Mouse (Mus musculus) common myeloid progenitor, adult 5-6 weeks (primary cell): ENCODE data around the gene Exoc6. TPM values are rescaled to one million over a fixed set of nuclear protein-coding genes. Genes with fewer than 3 reads are reported as not detected.
"Not testable (repeated sequence)": the region's sequence is repeated elsewhere in the genome, so short reads cannot be mapped to it uniquely, and the experiment has no call there.

Experiments
- ATAC-seq: replicated peaks from 2 replicates; pipeline ENCODE4 v1.8.0; 2016; ENCODE audit warnings: low read depth, mild to moderate bottlenecking, moderate TSS enrichment, inconsistent platforms; ENCODE audit not compliant: poor library complexity, severe bottlenecking
- total RNA-seq: library from RNA; stranded (forward); fragments of 200-1000, 187-1606 nt; gene quantifications from 2 replicates; pipeline ENCODE4 v1.2.3, GENCODE M21; 2017

Gene Exoc6
- total RNA-seq, 1 experiment from 2014 or later, result 108 TPM

DNA sequence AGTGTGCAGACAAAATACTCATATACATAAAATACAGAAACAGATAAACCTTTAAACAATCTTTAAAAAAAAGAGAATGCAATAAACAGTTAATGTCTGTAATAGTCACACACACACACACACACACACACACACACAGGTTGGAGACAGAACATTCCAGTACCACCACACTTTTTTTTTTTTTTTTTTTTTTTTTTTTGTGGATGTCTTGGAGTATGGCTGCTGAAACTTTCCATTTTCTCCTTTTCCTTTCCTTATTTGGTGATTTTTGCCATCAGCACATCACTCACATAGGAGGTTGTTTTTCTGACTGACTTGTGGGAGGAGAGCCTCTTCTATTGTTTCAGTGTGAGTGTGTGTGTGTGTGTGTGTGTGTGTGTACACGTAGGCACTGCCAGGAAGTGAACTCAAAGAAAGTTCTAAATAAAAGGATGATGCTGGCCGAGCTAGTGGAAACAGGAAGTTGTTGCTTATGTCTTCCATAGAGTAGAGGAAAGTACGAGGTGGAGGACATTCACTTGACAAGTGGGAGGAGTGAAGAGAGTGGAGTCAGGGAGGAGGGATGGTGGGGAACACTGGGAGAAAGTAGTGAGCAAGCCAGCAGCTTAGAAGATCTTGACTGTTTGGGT, 15.4 kb upstream of the Exoc6 start:
- peak; percentile 69 for ATAC-seq

DNA sequence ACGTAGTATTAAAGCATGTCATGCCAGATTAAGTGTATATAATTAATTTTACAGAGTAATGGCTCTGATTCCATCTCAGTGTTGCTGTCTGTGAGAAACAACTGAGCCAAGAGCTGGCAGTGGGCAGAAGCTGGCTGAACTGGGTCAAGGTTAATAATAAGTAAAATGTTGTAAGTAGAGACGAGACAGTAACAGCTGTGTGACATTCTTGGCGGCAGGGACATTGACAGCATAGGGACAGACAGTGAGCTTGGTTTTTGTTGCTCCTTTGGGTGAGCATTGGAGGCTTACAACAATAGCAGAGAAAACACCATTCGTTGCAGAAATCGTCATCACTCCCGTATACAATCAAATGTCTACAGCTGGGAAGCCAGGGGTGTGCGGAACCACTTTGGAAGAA, 13.8 kb upstream of the Exoc6 start:
- no peak for ATAC-seq

DNA sequence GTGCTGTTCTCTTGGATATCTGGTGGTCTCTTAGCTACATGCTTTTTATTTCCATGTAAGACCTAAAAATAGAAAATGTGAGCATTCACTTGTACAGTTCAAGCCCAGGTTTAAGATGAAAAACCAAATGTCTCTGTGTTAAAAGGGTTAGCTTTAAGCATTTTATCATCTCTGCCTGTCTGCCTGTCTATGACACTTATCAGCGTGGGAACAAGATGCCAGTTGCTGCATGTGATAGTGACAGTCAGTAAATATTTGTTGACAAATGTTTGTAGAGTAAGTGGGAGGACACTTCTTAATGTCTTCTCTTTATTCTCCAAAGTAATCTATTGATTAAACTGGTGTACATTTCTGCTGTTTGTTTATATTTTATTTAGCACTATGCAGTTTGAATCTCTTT, 12.5 kb upstream of the Exoc6 start:
- ATAC-seq, result no peak

DNA sequence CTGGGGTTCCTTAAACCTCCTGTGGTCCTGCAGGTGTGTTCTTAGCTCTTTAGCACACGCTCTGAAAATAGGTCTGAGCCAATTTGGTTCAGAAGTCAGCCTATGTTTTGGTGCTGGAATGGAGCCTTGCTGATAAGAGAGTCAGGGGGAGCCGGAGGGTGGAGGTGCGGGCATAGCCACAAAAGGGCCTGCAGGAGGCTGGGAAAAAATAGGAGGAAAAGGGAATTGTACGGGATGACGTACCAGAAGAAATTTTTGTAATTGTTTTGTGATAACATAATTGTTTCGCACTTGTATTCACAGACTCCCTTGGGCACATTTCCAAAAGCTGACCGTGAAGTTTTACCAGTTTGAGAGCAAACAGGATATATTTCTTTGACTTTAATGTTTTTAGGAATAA, 10.0 kb upstream of the Exoc6 start:
- ATAC-seq, result no peak

DNA sequence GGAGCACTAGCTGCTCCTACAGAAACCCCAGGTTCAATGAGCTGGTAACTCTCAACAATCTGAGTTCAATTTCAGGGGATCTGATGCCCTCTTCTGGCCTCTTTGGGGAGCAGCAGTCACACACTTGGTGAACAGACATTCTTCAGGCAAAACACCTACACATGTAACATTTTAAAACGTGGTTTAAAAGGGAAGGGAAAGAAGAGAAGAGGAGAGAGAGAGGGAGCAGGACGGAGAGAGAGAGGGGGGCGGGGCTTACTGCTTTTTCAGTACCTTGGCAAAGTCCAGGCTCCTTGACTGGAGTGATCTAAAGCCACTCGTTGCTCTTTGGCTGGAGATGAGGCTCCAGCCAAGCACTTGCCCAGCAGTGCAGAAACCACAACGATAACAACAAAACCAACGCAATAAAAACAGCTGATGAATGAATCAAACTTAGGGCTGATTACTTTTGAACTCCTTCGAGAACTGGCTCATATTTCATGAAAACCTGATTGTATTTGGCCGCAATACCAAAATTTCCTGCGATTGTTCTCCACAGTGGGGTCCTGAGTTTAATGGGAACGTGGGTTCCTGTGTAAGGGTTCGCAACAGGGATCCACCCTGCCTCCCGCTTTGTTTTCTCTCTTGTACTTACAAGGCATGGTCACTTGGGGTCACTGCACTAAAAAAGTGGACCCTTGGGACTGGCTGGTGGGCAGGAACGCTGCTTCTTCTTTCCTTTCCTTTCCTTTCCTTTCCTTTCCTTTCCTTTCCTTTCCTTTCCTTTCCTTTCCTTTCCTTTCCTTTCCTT, 6.5 kb upstream of the Exoc6 start:
- peak; percentile 81 for ATAC-seq

DNA sequence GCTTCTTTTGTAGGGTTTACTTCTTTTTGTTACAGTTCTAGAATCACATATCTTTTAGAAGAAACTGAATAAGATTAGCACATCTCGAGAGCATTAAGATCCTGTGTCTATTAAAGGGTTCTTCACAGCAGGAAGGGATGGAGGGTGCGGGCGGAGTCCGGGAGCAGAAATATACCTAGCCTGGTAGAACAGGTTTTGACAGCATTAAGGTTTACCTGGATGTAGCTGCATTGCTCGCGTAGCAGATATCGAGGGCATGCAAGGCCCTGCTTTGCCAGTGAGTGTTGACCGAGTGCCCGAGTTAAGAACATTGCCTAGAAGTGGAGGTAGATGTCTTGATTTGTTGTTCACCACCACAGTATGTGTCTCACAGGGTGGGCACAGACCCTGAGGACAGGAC, 5.7 kb upstream of the Exoc6 start:
- no peak for ATAC-seq

DNA sequence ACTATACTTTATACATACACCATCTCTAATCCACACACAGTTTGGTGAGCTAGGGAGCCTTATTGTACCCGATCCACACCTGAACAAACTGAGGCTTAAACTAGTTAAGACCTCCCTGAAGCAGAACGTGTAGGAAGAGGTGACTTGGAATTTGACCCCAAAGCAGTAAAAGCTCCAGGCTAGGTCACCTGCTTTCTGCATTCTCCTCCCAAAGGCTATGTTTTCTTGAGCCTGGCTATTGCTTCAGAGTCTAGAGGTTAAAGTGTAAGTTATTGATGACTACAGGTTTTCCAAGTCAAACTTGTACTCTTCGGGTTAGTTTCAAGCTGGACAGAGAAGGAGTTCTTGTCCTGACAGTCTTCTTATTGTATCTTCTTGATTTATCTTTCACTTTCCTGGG, 5.0 kb upstream of the Exoc6 start:
- ATAC-seq, result no peak

DNA sequence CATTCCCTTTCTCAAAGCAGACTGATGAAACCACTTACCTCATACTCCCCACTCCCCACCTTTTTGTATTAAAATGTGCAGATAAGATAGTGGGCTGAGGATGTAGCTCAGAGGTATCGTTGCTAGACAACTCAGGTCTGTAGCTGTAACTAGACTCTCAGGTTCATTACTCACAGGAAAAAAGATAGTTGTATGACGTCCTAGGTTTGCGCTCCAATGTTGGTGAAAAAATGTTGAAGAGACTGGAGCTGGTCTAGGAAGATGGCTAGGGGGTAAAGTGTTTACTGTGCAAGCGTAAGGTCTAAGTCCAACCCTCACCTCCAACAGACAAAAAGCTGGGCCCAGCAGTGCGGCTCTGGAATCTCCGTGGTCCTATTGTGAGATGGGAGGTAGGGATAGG, 4.5 kb upstream of the Exoc6 start:
- no peak for ATAC-seq

DNA sequence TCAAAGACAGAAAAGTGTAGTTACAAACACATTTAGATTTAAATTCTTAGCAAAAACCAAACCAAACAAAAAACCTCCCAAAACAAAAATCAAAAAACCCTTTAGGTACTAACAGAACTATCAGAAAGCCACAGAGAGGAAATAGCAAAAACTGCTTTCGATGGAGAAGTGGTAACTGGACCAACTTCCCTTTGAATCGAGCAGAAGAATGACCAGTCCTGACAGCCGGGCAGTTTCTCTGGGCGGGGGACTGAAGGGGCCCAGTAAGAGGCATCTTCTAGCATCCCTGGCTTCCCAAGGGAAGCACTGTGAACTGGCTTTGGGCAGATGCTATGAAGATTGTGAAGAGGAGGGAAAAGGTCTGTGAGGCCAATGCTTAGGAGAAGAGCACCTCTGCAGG, 3.4 kb upstream of the Exoc6 start:
- ATAC-seq, result no peak

DNA sequence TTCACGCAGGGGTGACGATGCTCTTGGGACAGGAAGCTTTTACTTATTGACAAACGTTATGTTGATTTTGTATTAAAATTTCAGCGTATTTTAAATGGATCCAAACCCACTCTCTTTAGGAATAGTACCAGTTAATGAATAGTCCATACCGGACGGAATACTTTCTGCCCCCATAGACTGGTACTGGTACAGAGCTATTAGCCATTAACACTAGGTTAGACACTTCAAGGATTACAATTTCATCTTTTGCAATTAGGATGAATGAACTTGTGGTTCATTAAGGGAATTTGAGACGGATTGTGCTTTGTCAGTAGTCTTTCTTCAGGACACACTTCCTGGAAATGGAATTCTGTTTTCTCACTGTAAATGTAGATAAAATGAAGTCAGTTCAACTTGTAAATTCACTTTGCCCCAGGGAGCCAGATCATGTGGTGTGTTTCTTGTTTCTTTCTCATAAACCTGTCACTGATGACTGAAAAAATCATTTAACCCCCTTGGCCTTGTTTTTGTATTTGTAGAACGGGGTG, 885 bp downstream of the Exoc6 start:
- no peak for ATAC-seq

DNA sequence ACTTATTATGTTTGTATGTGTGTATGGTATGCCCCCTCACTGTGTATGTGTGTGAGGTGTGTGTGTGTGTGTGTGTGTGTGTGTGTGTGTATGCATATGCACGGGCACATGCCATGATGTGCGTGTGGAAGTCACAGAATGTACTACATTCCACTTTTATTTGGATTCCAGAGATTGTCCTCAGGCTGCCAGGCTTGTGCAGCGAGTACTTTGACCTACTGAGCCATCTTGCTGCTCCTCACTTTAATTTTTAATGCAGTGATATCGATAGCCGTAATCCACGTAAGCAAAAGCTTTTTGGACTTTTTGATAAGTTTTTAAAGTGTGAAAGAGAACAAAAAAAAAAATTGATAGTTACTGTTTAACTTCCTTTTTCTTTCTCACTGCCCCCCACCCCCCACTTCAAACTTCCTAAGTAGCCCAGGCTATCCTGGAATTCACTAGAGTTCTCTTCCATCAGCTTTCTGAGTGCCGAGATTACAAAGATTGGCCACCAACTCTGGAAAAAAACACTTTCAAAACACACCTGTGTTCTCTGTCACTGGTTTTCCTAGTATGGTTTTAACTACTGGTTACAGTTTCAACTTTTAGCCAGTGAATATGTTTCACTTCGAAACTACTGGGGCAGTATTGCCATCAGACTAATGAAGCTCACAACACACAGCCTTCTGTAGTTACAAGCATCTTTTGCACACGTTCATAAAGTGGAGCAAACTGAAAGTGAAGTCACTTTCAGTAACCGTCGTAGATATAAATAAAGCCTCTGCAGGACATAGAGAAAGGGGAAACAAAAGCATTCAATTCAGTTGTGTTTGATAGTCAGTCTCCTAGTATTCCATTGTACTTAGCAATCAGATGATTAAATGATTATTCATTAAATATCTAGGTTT, 3.4 kb downstream of the Exoc6 start:
- peak; percentile 50 for ATAC-seq

DNA sequence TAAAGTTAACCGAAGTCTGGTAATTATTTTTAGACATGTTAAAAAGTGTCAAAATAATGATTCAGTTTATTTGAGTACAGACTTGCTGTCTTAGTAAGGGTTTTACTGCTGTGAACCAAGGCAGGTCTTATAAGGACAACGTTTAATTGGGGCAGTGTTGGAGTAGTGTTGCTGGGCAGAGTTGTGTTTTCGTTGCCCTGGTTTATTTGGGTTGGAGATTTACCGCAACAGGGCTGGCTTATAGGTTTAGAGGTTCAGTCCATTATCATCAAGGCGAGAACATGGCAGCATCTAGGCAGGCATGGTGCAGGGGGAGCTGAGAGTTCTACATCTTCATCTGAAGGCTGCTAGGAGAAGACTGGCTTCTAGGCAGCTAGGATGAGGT, 4.0 kb downstream of the Exoc6 start:
- not testable (repeated sequence) for ATAC-seq

DNA sequence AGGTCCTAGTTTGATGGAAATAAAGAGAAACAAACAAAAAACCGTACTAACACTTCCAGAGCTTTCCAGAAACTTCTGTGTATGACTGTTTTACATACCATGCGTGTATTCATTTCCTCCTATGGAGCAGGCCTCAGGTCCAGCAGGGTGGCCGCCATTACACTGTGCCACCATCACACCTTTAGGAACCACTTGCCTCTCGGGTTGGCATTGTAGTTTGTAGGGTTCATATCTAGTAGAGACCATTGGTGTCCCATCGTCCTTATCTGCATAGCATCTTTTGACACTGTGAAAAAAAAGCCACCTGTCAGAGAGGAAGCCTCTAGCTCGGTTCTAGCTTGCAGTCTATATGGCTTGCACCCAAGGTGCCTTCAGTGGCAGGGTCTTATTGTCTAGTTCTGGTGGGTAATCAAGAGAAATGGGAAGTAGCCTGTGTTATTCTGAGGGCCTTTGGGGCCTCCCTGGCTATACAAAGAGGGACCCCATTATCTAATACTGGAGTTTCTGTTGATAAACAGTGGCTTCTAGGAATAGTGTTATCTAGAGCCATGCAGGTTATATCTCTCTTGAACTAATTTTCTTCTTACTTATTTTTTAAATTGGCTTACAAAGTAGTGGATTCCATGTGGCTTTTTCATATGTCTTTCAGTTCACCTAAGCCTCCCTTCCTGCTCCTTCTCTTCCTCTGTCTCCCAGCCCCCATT, 5.8 kb downstream of the Exoc6 start:
- ATAC-seq, result 0 out of 2 replicates have a peak, but pooled peaks have one; percentile 15

DNA sequence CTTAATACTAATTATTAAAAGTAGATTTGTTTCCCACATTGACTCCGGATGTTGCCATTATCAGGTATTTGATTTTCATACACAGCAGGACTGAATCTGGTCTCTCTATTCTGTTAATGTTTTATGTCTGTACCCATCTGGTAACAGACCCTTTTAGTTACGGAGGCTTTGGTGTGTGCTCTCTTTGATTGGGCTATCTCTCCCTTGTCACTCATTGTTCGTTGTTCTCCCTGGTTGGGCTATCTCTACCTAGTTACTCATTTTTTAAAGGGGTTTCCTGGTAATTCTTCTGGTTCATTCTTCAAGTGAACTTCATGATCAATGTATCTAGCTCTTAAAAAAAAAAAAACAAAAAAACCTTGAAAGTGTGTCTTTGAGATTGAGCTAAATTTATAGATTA, 7.7 kb downstream of the Exoc6 start:
- no peak for ATAC-seq

DNA sequence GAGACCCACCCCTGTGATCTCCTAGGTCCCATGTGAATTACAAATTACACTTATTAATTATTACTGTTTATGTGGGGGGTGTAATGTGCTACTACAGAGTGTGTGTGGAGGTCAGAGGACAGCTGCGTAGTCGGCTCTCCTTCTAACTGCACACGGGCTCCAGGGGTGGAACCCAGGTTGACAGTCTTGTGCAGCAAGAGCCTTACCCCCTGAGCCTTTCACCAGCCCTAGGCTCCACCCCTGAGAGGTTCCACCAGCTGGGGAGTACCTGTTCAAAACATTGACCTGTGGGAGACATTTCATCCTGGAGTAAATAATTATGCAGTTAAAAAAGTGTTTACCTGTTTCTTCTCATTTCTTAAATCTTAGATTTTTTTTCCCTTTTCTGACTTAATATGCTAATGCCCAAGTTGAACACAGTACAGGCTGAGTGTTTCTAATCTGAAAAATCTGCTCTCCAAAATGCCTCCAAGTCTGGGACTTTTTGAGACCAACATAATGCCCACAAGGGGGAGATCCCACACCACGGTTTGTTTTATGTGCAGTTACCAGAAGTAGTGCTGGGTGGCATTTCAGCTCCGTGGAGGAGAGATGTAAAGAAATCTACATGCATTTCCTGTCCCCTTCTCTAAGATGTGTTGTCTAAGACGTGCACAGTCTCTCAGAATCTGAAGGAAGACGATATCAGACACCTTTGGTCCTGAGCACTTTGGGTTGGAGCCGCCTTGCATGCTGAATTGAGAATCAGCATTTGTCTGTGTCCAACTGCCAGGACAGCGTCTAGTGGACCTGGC, 9.3 kb downstream of the Exoc6 start:
- ATAC-seq, result peak; percentile 36

DNA sequence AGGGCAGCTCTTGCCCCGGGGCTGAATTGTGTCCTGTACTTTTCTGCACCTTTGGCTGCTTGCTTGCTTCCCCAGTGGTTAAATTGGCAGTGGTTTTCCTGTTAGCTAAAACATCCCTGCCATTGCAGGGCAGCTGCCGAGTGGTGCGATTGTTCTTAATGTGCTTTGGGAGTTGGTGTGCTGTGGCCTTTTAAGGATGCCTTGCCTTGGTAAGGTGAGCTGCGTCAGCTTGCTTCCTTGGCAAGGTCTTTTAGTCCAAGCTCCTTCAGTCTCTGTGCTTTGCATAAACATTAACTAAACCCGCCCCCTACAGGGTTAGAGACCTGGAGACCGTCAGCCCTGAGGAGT, 9.8 kb downstream of the Exoc6 start:
- ATAC-seq, result 0 out of 2 replicates have a peak, but pooled peaks have one; percentile 8

DNA sequence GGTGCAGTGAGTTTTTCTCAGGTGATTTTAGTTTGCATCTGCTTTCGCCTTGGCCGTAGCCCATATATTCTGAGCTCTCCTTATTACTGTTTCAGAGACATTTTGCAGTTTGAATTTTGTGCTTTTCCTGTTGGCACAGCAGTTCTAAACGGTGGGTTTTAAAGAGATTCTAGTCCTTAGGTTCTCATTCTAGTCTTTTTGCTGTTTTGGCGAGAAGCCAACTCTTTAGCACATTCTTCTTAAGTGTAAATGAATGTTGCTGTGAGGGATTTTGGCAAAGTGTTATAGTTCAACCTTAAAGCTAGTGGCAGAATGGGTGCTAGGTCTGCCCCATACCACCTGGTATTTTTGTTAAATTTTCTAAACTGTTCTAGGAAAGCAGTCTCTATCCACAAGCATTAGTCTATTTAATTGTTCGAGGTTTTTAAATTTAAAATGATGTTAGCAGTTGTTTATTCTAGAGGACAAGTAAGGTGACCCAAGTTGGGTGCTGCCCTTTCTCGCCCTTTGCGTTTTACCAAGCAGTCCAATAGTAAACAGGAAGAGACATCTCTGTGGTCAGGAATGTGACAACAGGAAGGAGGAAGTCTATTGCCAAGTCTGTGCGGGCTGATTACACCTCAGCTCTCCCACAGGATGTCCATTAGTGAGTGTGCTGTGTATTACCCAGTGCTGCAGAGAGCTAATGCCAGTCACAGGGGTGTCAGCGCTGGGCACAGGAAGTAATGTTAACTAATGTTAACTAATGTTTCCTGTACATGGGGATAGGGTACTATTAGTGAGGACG, 11.1 kb downstream of the Exoc6 start:
- peak; percentile 91 for ATAC-seq

DNA sequence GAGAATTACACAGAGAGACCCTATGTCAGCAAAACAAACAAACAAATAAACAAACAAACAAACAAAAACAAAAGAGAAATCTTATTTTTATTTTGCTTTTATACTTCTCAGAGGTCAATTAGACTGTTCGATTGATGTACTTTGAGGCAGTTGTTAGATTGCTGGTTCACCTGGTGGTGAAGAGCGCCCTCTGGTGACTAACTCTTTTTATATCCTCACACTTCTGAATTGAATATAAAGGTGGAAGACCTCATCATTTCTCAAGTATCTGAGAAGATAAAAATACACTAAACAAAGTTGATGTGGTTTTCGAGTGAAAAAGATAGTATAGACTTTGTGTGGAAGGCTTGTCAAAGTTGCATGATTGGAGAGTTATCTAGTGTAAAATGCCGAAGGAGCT, 13.5 kb downstream of the Exoc6 start:
- ATAC-seq, result no peak

DNA sequence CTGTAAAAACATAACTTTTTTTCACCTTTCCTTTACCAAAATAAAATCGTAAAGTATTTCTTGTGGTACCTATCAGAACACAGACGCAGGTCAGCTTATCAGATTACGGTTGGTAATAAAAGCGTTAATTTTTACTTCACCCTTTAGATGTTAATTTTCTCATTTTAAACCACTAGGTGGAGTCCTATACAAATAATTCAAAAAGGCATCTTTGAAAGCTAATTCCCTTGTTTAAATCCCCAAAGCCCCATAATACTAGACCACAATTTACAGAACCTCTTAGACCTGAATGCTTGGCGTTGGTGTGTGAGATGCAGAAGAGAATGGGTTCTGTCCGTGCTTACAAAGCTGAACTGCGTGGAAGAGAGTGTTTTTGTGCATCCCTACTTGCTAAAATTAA, 15.6 kb downstream of the Exoc6 start:
- ATAC-seq, result no peak
